Mouse (Mus musculus) testis, adult 2 months (tissue): ENCODE results near the gene Spryd4. TPM values are rescaled to one million over a fixed set of nuclear protein-coding genes. Genes with fewer than 3 reads are reported as not detected.

Source experiments
- H3K27ac ChIP-seq: fragments of 200-500 bp; 2 replicates; pipeline ENCODE4 v1.5.1; 2012; ENCODE audit warnings: low read depth, low read length; ENCODE audit not compliant: control insufficient read depth, insufficient read depth
- H3K27me3 ChIP-seq: fragments of 200-500 bp; 2 replicates; pipeline ENCODE4 v1.6.1; 2012; ENCODE audit warnings: mild to moderate bottlenecking, low read length, moderate library complexity; ENCODE audit not compliant: control insufficient read depth, insufficient read depth
- H3K36me3 ChIP-seq: fragments of 200-500 bp; 2 replicates; pipeline ENCODE4 v1.6.1; 2012; ENCODE audit warnings: mild to moderate bottlenecking, low read length; ENCODE audit not compliant: control insufficient read depth, insufficient read depth
- H3K4me1 ChIP-seq: fragments of 200-500 bp; 2 replicates; pipeline ENCODE4 v1.6.1; 2012; ENCODE audit warnings: low read length; ENCODE audit not compliant: control insufficient read depth, insufficient read depth
- H3K4me3 ChIP-seq: fragments of 200-500 bp; 2 replicates; pipeline ENCODE4 v1.5.1; 2012; ENCODE audit warnings: low read depth, mild to moderate bottlenecking, low read length, moderate library complexity, mixed read lengths; ENCODE audit not compliant: control insufficient read depth
- CTCF ChIP-seq: fragments of 200-500 bp; IDR thresholded peaks from 2 replicates; pipeline ENCODE4 v1.5.1; 2012; ENCODE audit warnings: low read depth, mild to moderate bottlenecking, inconsistent platforms, low read length, moderate library complexity; ENCODE audit not compliant: control insufficient read depth, insufficient read depth, insufficient replicate concordance
- POLR2A ChIP-seq: fragments of 200-500 bp; IDR thresholded peaks from 2 replicates; pipeline ENCODE4 v1.6.1; 2012; ENCODE audit warnings: low read depth, mild to moderate bottlenecking, inconsistent platforms, low read length, moderate library complexity; ENCODE audit not compliant: control insufficient read depth
- polyA plus RNA-seq: library from polyadenylated mRNA; depleted of rRNA; stranded (reverse); fragments of >200 nt; gene quantifications from 2 replicates; pipeline ENCODE4 v1.2.3, GENCODE M21; 2012

The Spryd4 gene
- polyA plus RNA-seq, 1 experiment = 3.1 TPM

DNA sequence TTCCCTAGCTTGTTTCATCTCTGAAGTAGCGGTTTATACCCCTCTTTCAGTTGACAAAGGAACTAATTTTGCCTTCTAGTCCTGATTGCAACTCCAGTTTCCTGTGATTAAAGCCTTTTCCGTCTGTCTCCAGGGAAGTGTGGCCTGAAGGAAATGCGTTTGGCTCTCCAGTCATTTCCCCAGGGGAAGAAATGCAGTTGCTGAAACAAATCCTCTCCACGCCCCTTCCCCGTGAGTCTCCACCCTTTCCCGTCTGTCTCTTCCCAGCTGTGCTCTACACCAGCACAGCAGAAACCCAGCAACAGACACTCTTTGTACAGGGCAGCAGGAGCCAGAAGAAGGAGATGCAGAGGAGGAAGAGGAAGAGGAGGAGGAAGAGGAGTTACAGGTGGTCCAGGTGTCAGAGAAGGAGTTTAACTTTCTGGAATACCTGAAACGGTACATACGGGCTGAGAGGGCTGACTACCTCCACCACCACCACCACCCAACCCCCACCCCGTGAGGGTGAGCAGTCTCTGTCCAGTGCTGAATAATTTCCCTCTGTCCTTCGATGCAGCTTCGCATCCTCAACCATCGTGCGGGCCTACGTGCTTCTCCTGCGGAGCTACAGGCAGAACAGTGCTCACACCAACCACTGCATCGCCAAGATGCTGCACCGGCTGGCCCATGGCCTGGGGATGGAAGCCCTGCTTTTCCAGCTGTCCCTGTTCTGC lies 35.6 kb upstream of the Spryd4 start:
- TF ChIP-seq POLR2A (no peak), CTCF (no peak)

DNA sequence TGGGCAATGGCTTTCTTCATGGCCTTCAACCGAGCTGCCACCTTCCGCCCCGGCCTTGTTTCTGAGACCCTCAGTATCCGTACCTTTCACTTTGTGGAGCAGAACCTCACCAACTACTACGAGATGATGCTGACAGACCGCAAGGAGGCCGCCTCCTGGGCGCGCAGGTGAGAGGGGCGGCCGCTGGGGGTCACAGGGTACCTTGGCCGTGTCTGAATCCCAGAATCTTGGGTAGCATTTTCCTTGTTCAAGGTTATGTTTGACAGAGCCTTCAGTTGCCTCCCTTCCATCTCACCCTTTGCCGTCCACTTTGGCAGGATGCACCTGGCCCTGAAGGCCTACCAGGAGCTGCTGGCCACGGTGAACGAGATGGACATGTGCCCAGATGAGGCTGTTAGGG lies 32.5 kb upstream of the Spryd4 start:
- H3K36me3 ChIP-seq = peaks cover 2% of the 10 kb centered on the region
- no peaks in the 10 kb centered on the region for H3K4me1 ChIP-seq
- no peak for TF ChIP-seq POLR2A
- TF ChIP-seq CTCF = no peak
- no peak overlapping the region for H3K4me3 ChIP-seq
- no peak overlapping the region for H3K27ac ChIP-seq
- H3K27me3 ChIP-seq = no peaks in the 10 kb centered on the region

More for the DNA sequence above, 35.6 kb upstream of the Spryd4 start:
- H3K4me3 ChIP-seq = no peak overlapping the region
- H3K27ac ChIP-seq = no peak overlapping the region
- no peaks in the 10 kb centered on the region for H3K4me1 ChIP-seq
- no peaks in the 10 kb centered on the region for H3K27me3 ChIP-seq
- H3K36me3 ChIP-seq = peaks cover 4% of the 10 kb centered on the region

DNA sequence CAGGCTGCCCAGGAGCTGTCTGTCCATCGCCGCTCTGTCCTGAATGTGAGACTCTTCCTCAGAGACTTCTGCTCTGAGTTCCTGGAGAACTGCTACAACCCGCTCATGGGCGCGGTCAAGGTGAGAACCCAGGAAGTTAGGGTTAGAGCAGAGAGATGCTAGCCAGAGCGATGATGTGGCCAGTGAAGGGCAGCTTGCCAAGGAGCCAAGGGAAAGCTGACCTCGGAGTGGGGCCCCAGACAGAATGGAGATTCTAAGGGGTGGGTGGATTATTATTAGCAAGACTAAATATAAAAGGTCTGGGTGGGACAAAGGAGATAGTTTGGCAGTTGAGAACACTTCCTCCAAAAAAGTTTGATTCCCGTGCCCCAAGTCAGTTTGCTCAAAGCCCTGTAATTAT lies 31.6 kb upstream of the Spryd4 start:
- Histone ChIP-seq H3K4me1 (no peaks in the 10 kb centered on the region), H3K36me3 (peaks cover 2% of the 10 kb centered on the region), H3K27me3 (no peaks in the 10 kb centered on the region), H3K4me3 (no peak overlapping the region), H3K27ac (no peak overlapping the region)
- TF ChIP-seq POLR2A (no peak), CTCF (no peak)

DNA sequence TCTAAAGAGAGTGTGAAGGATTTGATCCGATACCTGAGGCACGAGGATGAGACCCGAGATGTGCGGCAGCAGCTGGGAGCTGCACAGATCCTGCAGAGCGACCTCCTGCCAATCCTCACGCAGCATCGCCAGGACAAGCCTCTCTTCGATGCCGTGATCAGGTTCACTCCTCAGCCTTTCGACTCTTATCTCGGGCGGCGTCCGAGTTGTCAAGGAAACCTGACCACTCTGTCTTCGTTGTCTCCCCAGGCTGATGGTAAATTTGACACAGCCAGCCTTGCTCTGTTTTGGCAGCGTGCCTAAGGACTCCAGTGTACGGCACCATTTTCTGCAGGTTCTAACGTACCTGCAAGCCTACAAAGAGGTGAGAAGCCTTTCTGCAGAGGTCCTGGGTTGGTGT lies 28.5 kb upstream of the Spryd4 start:
- no peaks in the 10 kb centered on the region for H3K27me3 ChIP-seq
- H3K4me3 ChIP-seq = no peak overlapping the region
- TF ChIP-seq POLR2A = no peak
- no peak for TF ChIP-seq CTCF
- H3K27ac ChIP-seq = no peak overlapping the region
- H3K4me1 ChIP-seq = no peaks in the 10 kb centered on the region
- H3K36me3 ChIP-seq = peaks cover 2% of the 10 kb centered on the region

DNA sequence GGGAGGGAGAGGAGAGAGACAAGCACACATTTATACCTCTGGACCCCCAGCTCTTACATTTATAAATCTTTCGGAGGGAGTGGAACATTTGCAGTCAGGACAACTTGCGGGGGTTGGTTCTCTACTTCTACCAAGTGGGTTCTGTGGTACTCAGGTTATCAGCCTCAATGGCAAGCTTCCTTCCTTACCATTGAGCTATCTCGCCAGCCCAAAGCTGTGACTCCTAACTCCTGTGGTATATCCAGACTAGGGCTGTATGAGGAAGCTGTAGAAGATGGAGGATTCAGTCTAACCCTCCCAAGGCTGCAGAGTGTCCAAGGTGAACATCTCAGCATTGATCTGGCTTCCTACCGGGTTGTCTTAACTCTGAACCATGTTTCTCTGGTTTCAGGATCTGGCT lies 27.5 kb upstream of the Spryd4 start:
- H3K4me3 ChIP-seq = no peak overlapping the region
- H3K36me3 ChIP-seq = peaks cover 2% of the 10 kb centered on the region
- TF ChIP-seq CTCF (no peak), POLR2A (no peak)
- no peak overlapping the region for H3K27ac ChIP-seq
- H3K4me1 ChIP-seq = no peaks in the 10 kb centered on the region
- H3K27me3 ChIP-seq = no peaks in the 10 kb centered on the region

DNA sequence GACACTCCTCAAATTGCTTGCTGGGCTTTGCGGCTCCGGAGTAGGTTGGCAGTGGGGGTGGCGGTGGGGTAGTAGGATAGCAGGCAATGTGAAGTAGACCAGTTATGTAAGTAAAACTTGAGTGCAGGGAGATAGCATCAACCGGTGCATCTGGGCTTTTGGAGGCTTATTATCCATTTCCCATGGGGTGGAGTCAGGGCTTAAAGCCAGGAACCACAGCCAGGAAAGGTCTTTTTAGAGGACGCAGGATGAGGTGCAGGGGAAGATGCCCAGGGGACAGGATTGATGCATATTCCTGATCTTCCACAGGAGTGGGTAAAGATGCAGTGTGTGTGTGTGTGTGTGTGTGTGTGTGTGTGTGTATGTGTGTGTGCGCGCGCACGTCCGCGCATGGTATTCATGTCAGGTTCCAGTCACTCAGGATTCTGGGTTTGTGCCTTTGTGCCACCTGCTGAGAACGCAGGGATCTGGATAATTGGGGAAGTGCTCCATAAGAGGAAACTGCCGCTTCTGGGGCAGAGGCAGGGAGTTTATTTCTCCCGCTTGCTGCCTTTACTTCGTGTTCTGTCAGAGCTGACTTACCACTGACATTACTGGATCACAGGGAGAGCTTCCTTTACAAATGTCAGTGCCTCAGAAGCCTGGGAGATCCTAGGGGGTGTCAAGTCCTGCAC lies 26.3 kb upstream of the Spryd4 start:
- Histone ChIP-seq H3K4me3 (no peak overlapping the region), H3K4me1 (no peaks in the 10 kb centered on the region), H3K36me3 (no peaks in the 10 kb centered on the region; the same call in 1 of the 2 replicates), H3K27me3 (no peaks in the 10 kb centered on the region), H3K27ac (no peak overlapping the region)
- no peak for TF ChIP-seq CTCF
- TF ChIP-seq POLR2A = no peak

DNA sequence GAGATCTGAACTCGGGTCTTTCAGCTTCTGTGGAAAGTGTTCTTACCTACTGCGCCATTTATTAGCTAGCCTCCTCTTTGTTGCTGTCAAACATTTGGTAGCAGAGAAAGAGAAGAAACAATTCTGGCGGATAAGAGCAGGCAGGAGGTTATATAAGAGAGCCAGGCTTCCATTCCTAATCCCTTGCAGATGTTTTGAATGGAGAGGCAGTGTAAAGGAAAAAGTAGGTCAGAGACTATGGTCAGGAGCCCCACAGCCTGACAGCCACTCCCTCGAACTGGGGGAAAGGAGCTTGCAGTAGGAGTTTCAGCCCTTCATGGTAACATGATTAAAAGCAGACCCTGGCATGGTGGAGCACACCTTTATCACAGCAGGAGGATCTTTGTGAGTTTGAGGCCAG lies 24.7 kb upstream of the Spryd4 start:
- no peak overlapping the region for H3K27ac ChIP-seq
- H3K27me3 ChIP-seq = no peaks in the 10 kb centered on the region
- TF ChIP-seq CTCF (no peak), POLR2A (no peak)
- H3K4me3 ChIP-seq = no peak overlapping the region
- peaks cover 6% of the 10 kb centered on the region for H3K4me1 ChIP-seq
- no peaks in the 10 kb centered on the region for H3K36me3 ChIP-seq
